8 mouse cellular contexts compared by ENCODE assay signal in the genomic region with DNA sequence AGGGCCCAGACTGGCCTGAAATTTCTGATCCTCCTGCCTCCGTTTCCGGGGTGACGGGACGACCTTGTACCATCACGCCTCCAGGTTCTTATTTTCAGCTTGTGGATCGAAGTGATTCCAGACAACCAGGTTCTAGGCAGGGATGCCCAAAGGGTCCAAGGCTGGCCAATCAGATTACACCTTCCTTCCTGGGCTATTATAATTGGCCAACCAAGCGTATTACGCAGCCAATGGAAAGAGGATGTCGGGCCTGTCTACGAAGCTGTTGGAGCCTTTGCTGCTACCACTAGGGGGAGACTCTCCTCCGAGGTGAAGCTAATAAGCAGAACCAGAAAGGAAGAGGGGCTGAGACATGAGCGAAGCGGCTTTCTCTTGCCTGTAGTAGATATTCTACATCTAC. TPM values are rescaled to one million over a fixed set of nuclear protein-coding genes. Genes with fewer than 3 reads are reported as not detected.
DNase-seq lines count a peak whose midpoint lies in the region; ATAC-seq and TF ChIP-seq lines count a peak whose summit lies in the region.

No protein-coding gene starts in this region.

- H3K4me3 ChIP-seq in gastrocnemius, adult 2 months, result peak overlapping the region; percentile 37
- peak overlapping the region; percentile 38 for H3K4me3 ChIP-seq in left cerebral cortex, adult 2 months

- ATAC-seq in erythroid progenitor cell, adult 5-6 weeks (replicated peaks; ENCODE audit: low FRiP score, poor library complexity, severe bottlenecking), result no peak

- intact Hi-C loops in gastrocnemius, adult 2 months (cut with DNase I), result no loop called here
- intact Hi-C loops in left cerebral cortex, adult 2 months (cut with DNase I), result loop anchor here (5.0 kb wide), 1 partner anchor 160 kb away; a partner anchor contains a TSS

- peak; percentile 79 for TF ChIP-seq CTCF in gastrocnemius, adult 2 months (IDR thresholded peaks at IDR 0.05)
- peak; percentile 94 for TF ChIP-seq CTCF in left cerebral cortex, adult 2 months (IDR thresholded peaks at IDR 0.05)

- no peak overlapping the region for H3K27ac ChIP-seq in gastrocnemius, adult 2 months
- H3K27ac ChIP-seq in left cerebral cortex, adult 2 months, result peak overlapping the region; percentile 61

- peak; percentile 75 to 89 for DNase-seq in adrenal gland, adult (ENCODE audit: inconsistent age in 2 of 2, low spot score in 1 of 2)
- DNase-seq in cerebellum, postnatal 36 days, result peak; percentile 90 to 95
- peak; percentile 63 for DNase-seq in gastrocnemius, adult 2 months
- DNase-seq in hindlimb bud, embryonic 11.5 days (ENCODE audit: extremely low spot score, low read depth, low spot score), result peak; percentile 88
- peak; percentile 86 to 90 for DNase-seq in left cerebral cortex, adult 2 months (ENCODE audit: extremely low spot score in 1 of 2, low spot score in 2 of 2)
- peak; percentile 75 to 84 for DNase-seq in lung, postnatal 4 days
- DNase-seq in right cerebral cortex, adult 2 months (ENCODE audit: low spot score in 2 of 2), result peak; percentile 92 to 95

RNA-seq across cellular contexts. Expression of a gene that starts 8.2 kb away (rescaled TPM):
- total RNA-seq in gastrocnemius, adult 2 months (2021), result 1 to 10 TPM; 5.9 to 6.9 TPM
- 1 to 10 TPM; 7.0 to 8.0 TPM for total RNA-seq in left cerebral cortex, adult 2 months (2021)
- total RNA-seq in erythroid progenitor cell, adult 5-6 weeks (2015; ENCODE audit: low replicate concordance), result 2.5 TPM in 1 of 2 replicates, not detected in the other
- total RNA-seq in erythroid progenitor cell, adult 5-6 weeks (2017; ENCODE audit: low replicate concordance), result 0.45 and 0.64 TPM in 2 replicates

RNA-seq across cellular contexts. Expression of a gene that starts 10.3 kb away (rescaled TPM):
- total RNA-seq in gastrocnemius, adult 2 months (2021), result under 1 TPM; 0.36 to 0.42 TPM
- under 1 TPM in 1 of 2 experiments, not detected in 1; 0.66 TPM for total RNA-seq in left cerebral cortex, adult 2 months (2021)
- not detected in 2 replicates for total RNA-seq in erythroid progenitor cell, adult 5-6 weeks (2015; ENCODE audit: low replicate concordance)
- 0.39 TPM in 1 of 2 replicates, not detected in the other for total RNA-seq in erythroid progenitor cell, adult 5-6 weeks (2017; ENCODE audit: low replicate concordance)

RNA-seq across cellular contexts. Expression of a gene that starts 17.3 kb away (rescaled TPM):
- 1 to 10 TPM; 1.8 to 2.1 TPM for total RNA-seq in gastrocnemius, adult 2 months (2021)
- 10 to 100 TPM in 1 of 2 experiments, 1 to 10 TPM in 1; 8.8 to 19.2 TPM for total RNA-seq in left cerebral cortex, adult 2 months (2021)
- not detected in 2 replicates for total RNA-seq in erythroid progenitor cell, adult 5-6 weeks (2015; ENCODE audit: low replicate concordance)
- total RNA-seq in erythroid progenitor cell, adult 5-6 weeks (2017; ENCODE audit: low replicate concordance), result not detected in 2 replicates

RNA-seq across cellular contexts. Expression of a gene that starts 23.4 kb away (rescaled TPM):
- total RNA-seq in gastrocnemius, adult 2 months (2021), result 10 to 100 TPM; 21.0 to 22.9 TPM
- total RNA-seq in left cerebral cortex, adult 2 months (2021), result 10 to 100 TPM; 65.7 to 71.4 TPM
- total RNA-seq in erythroid progenitor cell, adult 5-6 weeks (2015; ENCODE audit: low replicate concordance), result 2.5 and 11.3 TPM in 2 replicates
- total RNA-seq in erythroid progenitor cell, adult 5-6 weeks (2017; ENCODE audit: low replicate concordance), result 4.2 TPM in 1 of 2 replicates, not detected in the other

RNA-seq across cellular contexts. Expression of a gene that starts 30.7 kb away (rescaled TPM):
- total RNA-seq in gastrocnemius, adult 2 months (2021), result 1 to 10 TPM; 3.8 to 4.3 TPM
- total RNA-seq in left cerebral cortex, adult 2 months (2021), result 10 to 100 TPM; 33.0 to 36.4 TPM
- total RNA-seq in erythroid progenitor cell, adult 5-6 weeks (2015; ENCODE audit: low replicate concordance), result not detected in 2 replicates
- total RNA-seq in erythroid progenitor cell, adult 5-6 weeks (2017; ENCODE audit: low replicate concordance), result not detected in 2 replicates
